Mouse (Mus musculus) G1E (cell line): Measurements from ENCODE around the gene Mss51.

Source experiments
- CTCF ChIP-seq: IDR thresholded peaks from 2 replicates; pipeline ENCODE4 v1.5.1; 2012; ENCODE audit warnings: low read depth, low read length, inconsistent platforms, mixed read lengths
- GATA1 ChIP-seq: IDR thresholded peaks from 2 replicates; pipeline ENCODE4 v1.6.1; 2012; ENCODE audit warnings: borderline replicate concordance, low read length, inconsistent platforms, mixed read lengths
- POLR2AphosphoS5 ChIP-seq: IDR thresholded peaks from 2 replicates; pipeline ENCODE4 v1.6.1; 2012; ENCODE audit warnings: low read depth, low read length, inconsistent platforms; ENCODE audit not compliant: insufficient replicate concordance

GRCm38 (mm10) chr14:20478385-20478784, 18.3 kb downstream of the Mss51 start:
- TF ChIP-seq CTCF (no peak), POLR2AphosphoS5 (no peak), GATA1 (no peak)
